11 mouse cellular contexts compared by ENCODE assay signal in genomic region chr3:27285072-27285471, GRCm38 (mm10). TPM values are rescaled to one million over a fixed set of nuclear protein-coding genes. Genes with fewer than 3 reads are reported as not detected.
A peak's percentile ranks its signal among the peaks of the same experiment; 100 is the strongest.
DNase-seq lines count a peak whose midpoint lies in the region; ATAC-seq and TF ChIP-seq lines count a peak whose summit lies in the region.
"Had no signal": no experiment of that assay in that cellular context is flagged by ENCODE, and none has a peak within 500 bp of the region (broad histone marks: within the 10 kb centered on the region; RNA-seq: fewer than 3 reads in every experiment).

No protein-coding gene starts in this region.

- ATAC-seq in lung, embryonic 14.5 days (ENCODE audit: insufficient read depth), result peak; percentile 53; the same call in 1 of the 2 replicates
- ATAC-seq in kidney, embryonic 15.5 days (replicated peaks; ENCODE audit: low FRiP score), result no peak

- peak; percentile 49 for DNase-seq in lung, embryonic 14.5 days
- DNase-seq in lung, adult 2 months, result no peak
- DNase-seq in adrenal gland, postnatal 36 days, result peak; percentile 15 to 33
- DNase-seq in thymus, postnatal 36 days, result peak; percentile 9 to 30
- no peak for DNase-seq in neural tube, embryonic 10.5 days (ENCODE audit: extremely low spot score, low spot score)
- DNase-seq in right cerebral cortex, postnatal 14 days, result no peak
- DNase-seq: cerebellum, postnatal 36 days had no signal

- no peak overlapping the region for H3K4me2 ChIP-seq in lung, embryonic 14.5 days
- H3K4me2 ChIP-seq in kidney, embryonic 15.5 days, result no peak overlapping the region

- TF ChIP-seq POLR2A in lung, adult 2 months (IDR thresholded peaks at IDR 0.05; ENCODE audit: borderline replicate concordance, extremely low read depth, low read depth, low read length), result no peak

- no peak for TF ChIP-seq CTCF in lung, embryonic 14.5 days (IDR thresholded peaks at IDR 0.05; ENCODE audit: low read depth)
- TF ChIP-seq CTCF in lung, adult 2 months (IDR thresholded peaks at IDR 0.05; ENCODE audit: insufficient read depth, low read length), result no peak

- no peak overlapping the region for H3K27ac ChIP-seq in lung, embryonic 14.5 days (ENCODE audit: low read depth)
- peak overlapping the region; percentile 69 for H3K27ac ChIP-seq in kidney, embryonic 15.5 days
- H3K27ac ChIP-seq: macrophage had no signal

- H3K36me3 ChIP-seq in lung, embryonic 14.5 days (ENCODE audit: insufficient read depth), result no peaks in the 10 kb centered on the region
- H3K36me3 ChIP-seq in kidney, embryonic 15.5 days, result no peaks in the 10 kb centered on the region

- 58% methylated on average over 9 of the region's 9 CpGs for WGBS in lung, embryonic 14.5 days
- 31% methylated on average over 9 of the region's 9 CpGs for WGBS in lung, adult 2 months
- 46% methylated on average over 9 of the region's 9 CpGs for whole genome bisulfite sequencing in kidney, embryonic 15.5 days

- H3K4me1 ChIP-seq in lung, embryonic 14.5 days (ENCODE audit: insufficient read depth), result peaks cover 8% of the 10 kb centered on the region; the same call in 1 of the 2 replicates
- peaks cover 4% of the 10 kb centered on the region for H3K4me1 ChIP-seq in lung, adult 2 months (ENCODE audit: control insufficient read depth, insufficient read depth, low read length)
- peaks cover 52% of the 10 kb centered on the region for H3K4me1 ChIP-seq in kidney, embryonic 15.5 days

- no peak overlapping the region for H3K4me3 ChIP-seq in lung, embryonic 14.5 days (ENCODE audit: low read depth, low read length)
- no peak overlapping the region for H3K4me3 ChIP-seq in lung, adult 2 months (replicated peaks; ENCODE audit: extremely low read depth, low read depth, low read length)
- H3K4me3 ChIP-seq in kidney, embryonic 15.5 days (replicated peaks), result no peak overlapping the region
- H3K4me3 ChIP-seq: erythroblast, embryonic 14.5 days; myocyte had no signal

- no peaks in the 10 kb centered on the region; the same call in 1 of the 2 replicates for H3K9me3 ChIP-seq in lung, embryonic 14.5 days (ENCODE audit: low read depth, low read length)
- H3K9me3 ChIP-seq in kidney, embryonic 15.5 days (replicated peaks), result no peaks in the 10 kb centered on the region

- H3K9ac ChIP-seq in lung, embryonic 14.5 days, result no peak overlapping the region
- H3K9ac ChIP-seq in kidney, embryonic 15.5 days, result no peak overlapping the region

- H3K27me3 ChIP-seq in lung, embryonic 14.5 days (ENCODE audit: insufficient read depth, low read length), result no peaks in the 10 kb centered on the region
- H3K27me3 ChIP-seq in kidney, embryonic 15.5 days, result no peaks in the 10 kb centered on the region

RNA-seq across cellular contexts. Expression of gene Tnfsf10, which starts 31.8 kb away (rescaled TPM):
- polyA plus RNA-seq in lung, embryonic 14.5 days (2014; fragmentation: Nextera tagmentation; extraction: Ambion mirVana), result 1.6 and 2.1 TPM in 2 replicates
- 26.5 and 37.6 TPM in 2 replicates for polyA plus RNA-seq in lung, adult 2 months (2012; rRNA removed)
- 10 to 100 TPM in 1 of 2 experiments, 1 to 10 TPM in 1; 8.3 to 11.6 TPM for total RNA-seq in adrenal gland, postnatal 36 days (2021)
- 0.44 and 0.45 TPM in 2 replicates for polyA plus RNA-seq in kidney, embryonic 15.5 days (2015; fragmentation: Nextera tagmentation; extraction: Ambion mirVana)
- polyA plus RNA-seq: erythroblast, embryonic 14.5 days; myocyte had no signal

Comparison
In these comparisons a context has a peak if more than half of its experiments do, and no peak if none do; other contexts are left out.
1. DNase-seq: peak in lung, embryonic 14.5 days (single experiment), adrenal gland, postnatal 36 days (2 of 2) and thymus, postnatal 36 days (2 of 2); none in lung, adult 2 months (single experiment), neural tube, embryonic 10.5 days (single experiment) and right cerebral cortex, postnatal 14 days (single experiment).